Mouse (Mus musculus) right cerebral cortex, postnatal 10 days (tissue): Measurements from ENCODE around the gene Zfp609.
A peak's percentile ranks its signal among the peaks of the same experiment; 100 is the strongest.
"Not testable (repeated sequence)": the region's sequence is repeated elsewhere in the genome, so short reads cannot be mapped to it uniquely, and the experiment has no call there.

Source experiments
- DNase-seq, 2 experiments: peaks; one replicate each; pipeline ENCODE4 v3.0.0; 2021; ENCODE audit warnings: low spot score in 2 of 2

The Zfp609 gene

DNA sequence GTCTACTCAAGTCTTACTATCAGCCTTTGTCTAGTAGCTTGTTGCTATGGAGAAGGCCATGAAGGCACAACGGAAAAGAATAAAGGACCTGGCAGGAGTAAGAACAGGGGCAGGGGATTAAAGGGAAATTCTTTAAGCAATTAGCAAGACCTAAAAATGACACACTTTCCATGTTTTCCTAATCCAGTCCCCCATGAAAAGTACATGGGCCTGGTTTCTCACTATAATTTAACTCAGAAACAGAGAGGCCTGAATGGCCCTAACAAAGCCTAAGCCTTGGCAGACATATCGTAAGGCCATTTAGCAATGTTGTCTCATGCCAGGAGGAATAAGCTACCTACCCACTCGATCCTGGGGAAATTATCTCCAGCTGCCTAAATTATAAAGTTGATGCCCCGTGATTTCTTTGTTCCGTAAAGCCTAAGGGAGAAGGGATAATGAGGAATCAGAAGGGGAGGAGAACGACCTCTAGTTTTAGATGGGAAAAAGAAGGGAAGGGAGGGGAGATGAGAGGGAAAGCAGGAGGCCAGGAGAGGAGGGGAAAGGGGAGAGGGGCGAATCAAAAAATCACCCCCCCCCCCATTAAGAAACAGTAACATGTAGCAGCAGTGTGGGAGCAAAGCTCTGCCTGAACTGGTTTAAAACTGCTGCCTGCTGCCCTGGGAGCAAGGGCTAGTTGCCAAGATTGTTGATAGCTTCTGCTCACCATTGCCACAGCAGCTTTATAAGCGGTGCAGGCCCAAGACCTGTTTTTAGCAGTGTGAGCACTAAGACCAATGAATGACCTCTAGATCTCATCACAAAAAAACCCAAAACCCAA is 102.7 kb downstream of the Zfp609 start:
- DNase-seq: peak; percentile 64 to 66

DNA sequence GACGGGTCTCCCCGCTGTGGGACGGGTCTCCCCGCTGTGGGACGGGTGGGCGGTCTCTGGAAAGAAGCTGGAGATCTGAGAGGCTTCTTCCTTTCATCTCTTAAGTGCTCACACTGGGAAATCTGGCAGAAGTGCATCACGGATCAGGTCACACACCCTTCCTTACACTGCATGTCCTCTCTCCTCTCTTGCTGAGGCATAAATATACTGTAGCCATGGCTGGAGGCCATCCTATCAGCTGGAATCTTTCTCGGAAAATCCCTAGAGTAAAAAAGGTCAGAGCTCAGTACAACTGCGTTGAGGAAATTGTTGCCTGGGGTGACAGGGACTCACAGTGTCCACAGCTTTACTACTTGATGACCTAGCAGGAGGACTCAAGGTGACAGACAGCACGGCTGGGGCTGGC is 106.2 kb downstream of the Zfp609 start:
- DNase-seq: no peak

- DNase-seq: no peak
Observed at GRCm38 (mm10) chr9:65718195-65718594, 109.2 kb downstream of the Zfp609 start.

GRCm38 (mm10) chr9:65703926-65704595 is 123.3 kb downstream of the Zfp609 start:
- DNase-seq: no peak

- DNase-seq: no peak
Observed at GRCm38 (mm10) chr9:65703241-65703640, 124.1 kb downstream of the Zfp609 start.

GRCm38 (mm10) chr9:65702286-65702685 is 125.1 kb downstream of the Zfp609 start:
- no peak for DNase-seq

- no peak for DNase-seq
Observed at GRCm38 (mm10) chr9:65700504-65700903, 126.9 kb downstream of the Zfp609 start.

DNA sequence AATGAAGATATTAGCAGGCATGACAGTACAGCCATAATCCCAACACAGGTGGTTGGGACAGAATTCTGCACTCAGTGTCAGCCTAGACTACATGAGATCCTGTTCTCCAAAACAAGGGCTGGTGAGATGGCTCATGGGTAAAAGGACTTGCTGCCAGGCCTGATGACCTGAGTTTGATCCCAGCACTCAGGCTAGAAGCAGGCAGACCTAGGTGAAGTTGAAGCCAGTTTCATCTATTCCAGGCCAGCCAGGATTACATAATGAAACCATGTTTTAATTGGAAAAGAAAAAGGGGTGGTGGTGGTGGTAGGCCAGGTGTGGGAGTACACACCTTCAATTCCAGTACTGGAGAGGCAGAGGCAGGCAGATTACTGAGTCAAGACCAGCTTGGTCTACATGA is 129.4 kb downstream of the Zfp609 start:
- no peak for DNase-seq

DNA sequence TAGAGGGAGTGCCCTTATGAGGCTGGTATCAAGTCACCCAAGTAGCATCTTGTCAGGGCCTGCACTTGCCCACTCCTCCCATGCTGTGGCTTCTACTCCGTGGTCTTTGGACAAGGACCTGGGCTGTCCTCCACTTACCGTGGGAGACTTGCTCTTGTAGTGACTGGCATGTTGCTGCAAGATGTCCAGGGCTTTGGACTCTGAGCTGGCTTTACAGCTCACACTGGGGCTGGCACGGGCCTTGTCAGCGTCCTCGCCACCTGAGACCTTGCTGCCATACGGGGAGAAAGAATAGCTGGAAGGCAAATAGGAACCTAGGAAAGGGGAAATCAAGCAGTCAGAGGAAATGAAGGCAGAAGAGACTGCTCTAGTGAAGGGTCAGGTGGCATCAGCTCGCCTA is 130.0 kb downstream of the Zfp609 start:
- no peak for DNase-seq

DNA sequence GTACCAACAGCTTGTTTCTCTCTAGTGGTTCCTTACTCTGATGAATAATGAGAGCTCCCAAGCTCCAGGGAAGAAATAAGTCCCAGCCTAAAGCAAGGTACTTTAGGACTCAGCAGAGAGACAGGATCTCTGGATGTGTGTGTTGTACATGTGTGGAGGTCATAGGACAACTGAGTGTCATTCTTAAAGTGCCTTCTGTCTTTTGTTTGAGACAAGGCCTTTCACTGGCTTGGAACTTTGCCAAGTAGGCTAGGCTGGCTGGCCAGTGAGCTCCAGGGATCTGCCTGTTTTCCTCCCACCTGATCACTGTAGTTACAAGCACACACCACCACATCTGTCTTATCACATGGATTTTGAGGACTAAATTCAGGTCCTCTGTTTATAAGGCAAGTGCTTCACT is 131.0 kb downstream of the Zfp609 start:
- DNase-seq: peak in 1 of 2 experiments; percentile 45

DNA sequence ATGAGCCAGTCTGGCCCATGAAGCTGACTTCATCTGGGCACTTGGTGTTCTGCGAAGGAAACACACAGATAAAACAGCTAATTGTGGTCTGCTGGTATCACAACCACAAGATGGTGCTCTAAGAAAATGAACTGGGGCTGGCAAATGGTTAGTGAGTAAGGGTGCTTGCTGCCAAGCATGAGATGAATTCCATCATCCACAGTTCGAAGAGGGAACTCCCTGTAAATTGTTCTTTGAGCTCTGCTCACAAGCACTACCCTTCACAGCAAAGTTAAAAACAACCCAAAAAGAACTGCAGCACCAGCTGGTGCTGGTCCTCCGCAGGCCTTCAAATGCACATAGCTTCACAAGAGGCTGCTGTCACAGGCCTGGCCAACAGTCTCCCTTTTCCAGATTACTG is 131.7 kb downstream of the Zfp609 start:
- DNase-seq: peak; percentile 71 to 81

GRCm38 (mm10) chr9:65692959-65693603 is 134.3 kb downstream of the Zfp609 start:
- DNase-seq: no peak

GRCm38 (mm10) chr9:65692466-65692865 is 134.9 kb downstream of the Zfp609 start:
- DNase-seq: no peak

GRCm38 (mm10) chr9:65689869-65690268 is 137.5 kb downstream of the Zfp609 start:
- DNase-seq: not testable (repeated sequence)

- DNase-seq: no peak
Observed at GRCm38 (mm10) chr9:65684704-65685103, 142.7 kb downstream of the Zfp609 start.

- DNase-seq: no peak
Observed at GRCm38 (mm10) chr9:65682994-65683393, 144.4 kb downstream of the Zfp609 start.

DNA sequence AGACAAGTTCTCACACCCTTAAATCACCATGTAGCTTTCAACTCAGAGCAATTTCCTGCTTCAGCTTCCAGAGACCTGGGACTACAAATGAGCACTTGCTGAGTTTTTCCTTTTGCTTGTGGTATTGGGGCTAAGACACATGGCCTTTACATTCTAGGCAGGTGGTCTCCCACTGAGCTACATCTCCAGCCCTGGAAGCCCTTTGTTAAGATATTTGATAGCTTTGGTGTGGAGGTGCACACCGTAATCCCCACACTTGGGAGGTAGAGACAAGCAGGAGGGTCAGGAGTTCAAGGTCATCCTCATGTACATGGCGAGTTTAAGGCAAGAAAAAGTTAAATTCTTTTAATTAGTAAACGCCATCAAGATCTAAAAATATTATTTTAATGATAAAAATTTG is 145.2 kb downstream of the Zfp609 start:
- DNase-seq: no peak

DNA sequence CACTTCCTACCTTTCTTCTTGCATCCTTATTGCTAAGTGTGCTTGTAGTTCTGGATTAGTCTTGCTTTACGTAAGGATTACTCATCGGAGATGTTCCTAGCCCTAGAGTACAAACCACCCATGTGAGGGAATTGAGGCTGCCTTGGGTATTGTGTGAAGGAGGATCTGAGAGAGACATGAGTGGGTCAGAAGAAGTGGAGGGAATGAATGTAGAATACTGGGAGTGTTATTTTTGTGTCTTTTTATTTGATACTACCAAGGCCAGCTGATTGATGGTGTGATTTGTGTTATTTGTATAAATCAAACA is 145.8 kb downstream of the Zfp609 start:
- no peak for DNase-seq

DNA sequence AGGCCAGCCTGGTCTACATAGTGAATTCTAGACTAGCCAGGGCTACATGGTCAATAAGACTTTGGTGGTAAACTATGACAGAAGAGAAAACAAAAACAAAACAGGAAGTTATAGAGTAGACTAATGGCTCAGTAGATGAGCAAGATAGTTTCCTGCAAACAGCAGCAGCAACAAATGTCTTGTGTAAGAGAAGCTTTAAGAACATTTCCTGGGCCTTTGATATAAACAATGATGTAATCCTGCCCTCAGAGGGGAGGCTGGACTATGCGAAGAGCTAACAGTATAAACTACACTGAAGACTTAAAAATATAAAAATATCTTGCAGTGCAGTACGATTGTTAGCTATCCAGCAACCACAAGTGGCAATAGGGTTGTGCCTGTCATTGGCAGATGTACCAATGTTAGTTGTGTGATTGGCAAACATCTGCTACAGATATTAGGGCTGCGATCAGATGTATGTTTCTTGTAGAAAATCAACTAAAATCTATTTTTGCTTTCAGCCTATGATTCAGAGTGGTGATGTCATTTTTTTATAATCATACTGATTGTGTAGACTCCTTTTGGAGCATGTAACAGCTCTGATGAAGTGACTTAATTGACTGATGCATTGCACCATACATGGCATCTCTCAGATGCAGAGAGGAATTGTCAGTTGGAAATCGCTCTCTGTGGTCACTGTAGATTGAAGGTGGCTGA is 146.3 kb downstream of the Zfp609 start:
- DNase-seq: no peak

GRCm38 (mm10) chr9:65679181-65679761 is 148.1 kb downstream of the Zfp609 start:
- peak; percentile 46 to 66 for DNase-seq

DNA sequence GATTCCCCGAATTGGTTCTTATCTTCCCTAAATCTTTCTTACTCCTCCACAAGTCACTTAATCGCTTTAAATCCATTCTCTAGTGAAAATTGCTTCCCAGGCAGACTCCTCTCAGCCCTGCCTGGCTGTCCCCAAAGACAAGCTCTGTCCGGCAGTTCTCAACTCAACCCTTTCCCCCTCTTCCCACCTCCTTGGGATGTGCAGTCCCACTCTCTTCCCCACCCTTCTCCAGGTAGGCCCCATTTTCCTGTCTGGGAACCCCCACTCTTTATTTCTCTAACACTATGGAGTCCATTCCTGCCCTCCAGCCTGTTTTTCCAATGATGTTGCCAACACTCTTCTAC is 150.3 kb downstream of the Zfp609 start:
- no peak for DNase-seq
